Mouse (Mus musculus) frontal cortex, postnatal 36 days (tissue): ENCODE results near the gene Gm14214.

Source experiments
- DNase-seq, 2 experiments: peaks; one replicate each; pipeline ENCODE4 v3.0.0; 2022; ENCODE audit warnings: low spot score in 2 of 2

Gene Gm14214

DNA sequence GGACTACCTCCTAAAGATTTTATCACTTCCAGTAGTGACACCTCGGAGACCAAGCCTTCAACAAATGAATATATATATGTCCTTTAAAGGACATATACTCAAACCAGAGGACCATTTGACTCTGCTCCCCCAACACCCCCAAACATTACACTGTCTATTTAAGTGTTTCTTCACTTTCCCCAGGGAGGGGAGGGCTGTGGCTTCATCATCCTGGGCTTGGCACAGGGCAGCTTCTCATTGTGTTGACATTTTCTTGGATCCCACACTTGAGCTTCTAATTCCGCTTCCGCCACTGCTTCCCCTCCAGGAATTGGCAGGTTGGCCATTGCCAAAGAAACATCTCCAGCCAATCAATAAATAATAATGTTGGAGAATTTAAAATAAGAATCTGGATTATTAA lies 39.0 kb downstream of the Gm14214 start:
- DNase-seq: no peak

GRCm38 (mm10) chr2:154729737-154730136 lies 40.1 kb downstream of the Gm14214 start:
- DNase-seq: no peak

GRCm38 (mm10) chr2:154723473-154723872 lies 46.4 kb downstream of the Gm14214 start:
- no peak for DNase-seq

DNA sequence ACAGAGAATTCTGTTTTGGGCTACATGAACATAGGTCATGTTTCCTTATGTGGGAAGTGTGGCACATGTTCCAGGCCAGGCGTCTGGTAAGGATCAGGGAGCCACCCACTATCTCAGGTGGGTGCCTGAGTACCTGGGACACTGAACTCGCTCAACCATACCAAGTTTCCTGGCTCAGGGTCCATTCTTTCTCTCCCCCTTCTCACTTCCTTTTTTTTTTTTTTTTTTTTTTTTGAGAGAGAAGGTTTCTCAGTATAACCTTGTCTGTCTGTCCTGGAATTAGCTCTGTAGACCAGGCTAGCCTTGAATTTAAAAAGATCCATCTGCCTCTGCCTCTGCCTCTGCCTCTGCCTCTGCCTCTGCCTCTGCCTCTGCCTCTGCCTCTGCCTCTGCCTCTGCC lies 49.5 kb downstream of the Gm14214 start:
- no peak for DNase-seq
